Mouse (Mus musculus): ENCODE data around the gene Hhipl2.
"Not testable (repeated sequence)": the region's sequence is repeated elsewhere in the genome, so short reads cannot be mapped to it uniquely, and the experiment has no call there.

Gene Hhipl2

GRCm38 (mm10) chr1:183417873-183418272, at the start of gene Hhipl2:
Gene Hhipl2 (plus strand): TSS chr1:183418215.
- DNase-seq (ENCODE audit: extremely low spot score, low spot score), result no peak

- no peak for DNase-seq (ENCODE audit: extremely low spot score, low spot score)
These were observed 49.2 kb upstream of the Hhipl2 start for GRCm38 (mm10) chr1:183368601-183369400.

- peak; percentile 92 for DNase-seq (ENCODE audit: extremely low spot score, low spot score)
These were observed 48.5 kb upstream of the Hhipl2 start, which contains the start of gene Mia3 for GRCm38 (mm10) chr1:183369427-183370014. Gene Mia3 (minus strand): TSS chr1:183369553.

GRCm38 (mm10) chr1:183374728-183375127, 43.3 kb upstream of the Hhipl2 start:
- no peak for DNase-seq (ENCODE audit: extremely low spot score, low spot score)

- no peak for DNase-seq (ENCODE audit: extremely low spot score, low spot score)
These were observed 41.0 kb upstream of the Hhipl2 start for GRCm38 (mm10) chr1:183377045-183377444.

- DNase-seq (ENCODE audit: extremely low spot score, low spot score), result no peak
These were observed 39.6 kb upstream of the Hhipl2 start for GRCm38 (mm10) chr1:183378321-183378941.

- DNase-seq (ENCODE audit: extremely low spot score, low spot score), result not testable (repeated sequence)
These were observed 38.6 kb upstream of the Hhipl2 start for GRCm38 (mm10) chr1:183379376-183379775.

- no peak for DNase-seq (ENCODE audit: extremely low spot score, low spot score)
These were observed 36.2 kb upstream of the Hhipl2 start for GRCm38 (mm10) chr1:183381816-183382215.

GRCm38 (mm10) chr1:183382621-183383020, 35.4 kb upstream of the Hhipl2 start:
- no peak for DNase-seq (ENCODE audit: extremely low spot score, low spot score)

- not testable (repeated sequence) for DNase-seq (ENCODE audit: extremely low spot score, low spot score)
These were observed 30.6 kb upstream of the Hhipl2 start for GRCm38 (mm10) chr1:183387421-183387820.

- DNase-seq (ENCODE audit: extremely low spot score, low spot score), result peak; percentile 95
These were observed 29.3 kb upstream of the Hhipl2 start, which contains the start of gene Taf1a for GRCm38 (mm10) chr1:183388426-183389406. Gene Taf1a (plus strand): TSS chr1:183388981.

GRCm38 (mm10) chr1:183403396-183403795, 14.6 kb upstream of the Hhipl2 start:
- DNase-seq (ENCODE audit: extremely low spot score, low spot score), result no peak

- no peak for DNase-seq (ENCODE audit: extremely low spot score, low spot score)
These were observed 3.8 kb upstream of the Hhipl2 start for GRCm38 (mm10) chr1:183414081-183414727.

GRCm38 (mm10) chr1:183419741-183420140, 1.7 kb downstream of the Hhipl2 start:
- DNase-seq (ENCODE audit: extremely low spot score, low spot score), result no peak

GRCm38 (mm10) chr1:183420296-183420695, 2.3 kb downstream of the Hhipl2 start:
- no peak for DNase-seq (ENCODE audit: extremely low spot score, low spot score)

- no peak for DNase-seq (ENCODE audit: extremely low spot score, low spot score)
These were observed 6.1 kb downstream of the Hhipl2 start for GRCm38 (mm10) chr1:183424100-183424499.

GRCm38 (mm10) chr1:183434918-183435317, 16.9 kb downstream of the Hhipl2 start:
- DNase-seq (ENCODE audit: extremely low spot score, low spot score), result no peak

GRCm38 (mm10) chr1:183439036-183439435, 21.0 kb downstream of the Hhipl2 start:
- peak; percentile 64 for DNase-seq (ENCODE audit: extremely low spot score, low spot score)

GRCm38 (mm10) chr1:183442015-183442774, 24.2 kb downstream of the Hhipl2 start:
- peak; percentile 86 for DNase-seq (ENCODE audit: extremely low spot score, low spot score)

GRCm38 (mm10) chr1:183453066-183453465, 35.1 kb downstream of the Hhipl2 start:
- DNase-seq (ENCODE audit: extremely low spot score, low spot score), result no peak
